Mouse (Mus musculus) intestine, postnatal 0 days (tissue): Measurements from ENCODE around the gene Omp. TPM values are rescaled to one million over a fixed set of nuclear protein-coding genes. Genes with fewer than 3 reads are reported as not detected.
"Not testable (repeated sequence)": the region's sequence is repeated elsewhere in the genome, so short reads cannot be mapped to it uniquely, and the experiment has no call there.

Experiments
- ATAC-seq: fragments of 200-750 bp; cut with Nextera tagmentation; 2 replicates; pipeline ENCODE4 v1.8.0; 2017; ENCODE audit warnings: mild to moderate bottlenecking, moderate TSS enrichment, moderate library complexity
- H3K27ac ChIP-seq: fragments of 300-500 bp; sonication (generic); 2 replicates; pipeline ENCODE4 v1.5.1; 2014; ENCODE audit warnings: mild to moderate bottlenecking, low read depth, low read length, moderate library complexity
- H3K27me3 ChIP-seq: fragments of 300-500 bp; sonication (generic); replicated peaks from 2 replicates; pipeline ENCODE4 v1.6.1; 2014; ENCODE audit warnings: low read length, mixed read lengths; ENCODE audit not compliant: control insufficient read depth, insufficient read depth
- H3K36me3 ChIP-seq: fragments of 300-500 bp; sonication (generic); 2 replicates; pipeline ENCODE4 v1.6.1; 2014; ENCODE audit warnings: mild to moderate bottlenecking, moderate library complexity; ENCODE audit not compliant: control insufficient read depth, insufficient read depth
- H3K4me1 ChIP-seq: fragments of 300-500 bp; sonication (generic); replicated peaks from 2 replicates; pipeline ENCODE4 v1.6.1; 2014; ENCODE audit warnings: antibody characterized with exemption, low read length, mixed read lengths; ENCODE audit not compliant: control insufficient read depth, insufficient read depth
- H3K4me2 ChIP-seq: fragments of 300-500 bp; sonication (generic); replicated peaks from 2 replicates; pipeline ENCODE4 v1.6.1; 2014; ENCODE audit warnings: low read depth, mild to moderate bottlenecking, moderate library complexity
- H3K4me3 ChIP-seq: fragments of 300-500 bp; sonication (generic); 2 replicates; pipeline ENCODE4 v1.5.1; 2014; ENCODE audit warnings: low read depth, low read length
- H3K9ac ChIP-seq: fragments of 300-500 bp; sonication (generic); 2 replicates; pipeline ENCODE4 v1.6.1; 2014; ENCODE audit warnings: mild to moderate bottlenecking, low read depth, low read length
- H3K9me3 ChIP-seq: fragments of 300-500 bp; sonication (generic); 2 replicates; pipeline ENCODE4 v1.6.1; 2016; ENCODE audit warnings: mixed run types; ENCODE audit not compliant: control insufficient read depth
- CTCF ChIP-seq: sonication (generic); IDR thresholded peaks from 2 replicates; pipeline ENCODE4 v1.5.1; 2016; ENCODE audit warnings: low read depth, mild to moderate bottlenecking, control low read depth, antibody characterized with exemption, moderate library complexity
- WGBS: fragments of 180-500 bp; shearing (Covaris S2); extraction: QIAGEN DNeasy Blood & Tissue Kit; methylation state at CpG from one replicate; pipeline ENCODE4 v1.1.7; 2014; 5-methylcytosine and 5-hydroxymethylcytosine counted together
- polyA plus RNA-seq: library from polyadenylated mRNA; unstranded; fragments of >200 nt; fragmentation: Nextera tagmentation; extraction: Ambion mirVana; gene quantifications from 2 replicates; pipeline ENCODE4 v1.2.1, GENCODE M21; 2015

The Omp gene
- polyA plus RNA-seq, 1 experiment from 2014 or later, result 0.10 TPM

- H3K4me3 ChIP-seq, result no peak overlapping the region
- H3K27me3 ChIP-seq, result peaks cover 14% of the 10 kb centered on the region; the same call in 1 of the 2 replicates
- H3K4me1 ChIP-seq, result peaks cover 4% of the 10 kb centered on the region; the same call in 1 of the 2 replicates
- no peak overlapping the region for H3K27ac ChIP-seq
- no peak overlapping the region for H3K4me2 ChIP-seq
- H3K9ac ChIP-seq, result no peak overlapping the region
- H3K9me3 ChIP-seq, result no peaks in the 10 kb centered on the region
- no peaks in the 10 kb centered on the region for H3K36me3 ChIP-seq
- TF ChIP-seq CTCF, result no peak
- 83% methylated on average over 2 of the region's 2 CpGs for WGBS
- no peak for ATAC-seq
Observed at GRCm38 (mm10) chr7:98188680-98189079, 43.4 kb upstream of the Omp start.

DNA sequence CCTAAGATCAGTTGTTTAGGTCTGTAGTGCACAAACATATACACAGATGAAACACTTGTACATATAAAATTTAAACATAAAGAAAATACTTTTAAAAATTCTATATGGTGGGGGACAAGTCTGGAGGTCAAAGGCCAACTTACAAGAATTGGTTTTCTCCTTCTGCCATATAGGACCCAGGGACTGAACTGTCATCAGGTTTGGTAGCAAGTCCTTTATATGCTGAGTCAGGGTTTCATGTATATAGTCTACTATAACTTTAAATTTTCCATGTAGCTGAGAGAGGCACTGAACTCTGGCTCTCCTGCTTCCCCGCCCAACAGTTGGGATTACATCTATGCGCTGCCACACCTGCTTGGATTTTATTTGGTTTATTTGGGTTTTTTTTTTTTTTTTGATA is 42.9 kb upstream of the Omp start:
- peaks cover 10% of the 10 kb centered on the region; the same call in 1 of the 2 replicates for H3K27me3 ChIP-seq
- H3K4me1 ChIP-seq, result no peaks in the 10 kb centered on the region
- WGBS, result 83% methylated on average over 2 of the region's 2 CpGs
- TF ChIP-seq CTCF, result no peak
- no peaks in the 10 kb centered on the region for H3K36me3 ChIP-seq
- H3K27ac ChIP-seq, result no peak overlapping the region
- no peak overlapping the region for H3K9ac ChIP-seq
- H3K4me3 ChIP-seq, result no peak overlapping the region
- no peak for ATAC-seq
- H3K4me2 ChIP-seq, result no peak overlapping the region
- no peaks in the 10 kb centered on the region for H3K9me3 ChIP-seq

DNA sequence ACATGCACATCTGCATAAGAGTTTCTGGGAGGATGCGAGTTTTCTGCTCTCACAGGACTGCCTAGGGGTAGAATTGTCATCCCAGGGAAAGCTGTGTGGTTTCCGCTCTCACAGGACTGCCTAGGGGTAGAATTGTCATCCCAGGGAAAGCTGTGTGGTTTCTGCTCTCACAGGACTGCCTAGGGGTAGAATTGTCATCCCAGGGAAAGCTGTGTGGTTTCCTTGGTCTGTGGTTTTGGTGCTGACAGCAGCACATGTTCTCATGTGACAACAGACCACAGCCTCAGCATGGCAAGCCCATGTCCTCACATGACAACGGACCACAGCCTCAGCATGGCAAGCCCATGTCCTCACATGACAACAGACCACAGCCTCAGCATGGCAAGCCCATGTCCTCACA is 42.0 kb upstream of the Omp start:
- WGBS, result 89% methylated on average over 3 of the region's 3 CpGs
- H3K36me3 ChIP-seq, H3K27ac ChIP-seq, H3K4me3 ChIP-seq, H3K9me3 ChIP-seq, H3K4me2 ChIP-seq, H3K27me3 ChIP-seq, ATAC-seq, H3K9ac ChIP-seq, H3K4me1 ChIP-seq: not testable (repeated sequence)

- no peak overlapping the region for H3K27ac ChIP-seq
- 68% methylated on average over 8 of the region's 8 CpGs for WGBS
- no peak for TF ChIP-seq CTCF
- H3K4me3 ChIP-seq, result no peak overlapping the region
- H3K36me3 ChIP-seq, result no peaks in the 10 kb centered on the region
- no peaks in the 10 kb centered on the region for H3K27me3 ChIP-seq
- H3K9me3 ChIP-seq, result no peaks in the 10 kb centered on the region
- ATAC-seq, result no peak
- H3K9ac ChIP-seq, result no peak overlapping the region
- H3K4me1 ChIP-seq, result no peaks in the 10 kb centered on the region
- H3K4me2 ChIP-seq, result no peak overlapping the region
Observed at GRCm38 (mm10) chr7:98186637-98187036, 41.3 kb upstream of the Omp start.

DNA sequence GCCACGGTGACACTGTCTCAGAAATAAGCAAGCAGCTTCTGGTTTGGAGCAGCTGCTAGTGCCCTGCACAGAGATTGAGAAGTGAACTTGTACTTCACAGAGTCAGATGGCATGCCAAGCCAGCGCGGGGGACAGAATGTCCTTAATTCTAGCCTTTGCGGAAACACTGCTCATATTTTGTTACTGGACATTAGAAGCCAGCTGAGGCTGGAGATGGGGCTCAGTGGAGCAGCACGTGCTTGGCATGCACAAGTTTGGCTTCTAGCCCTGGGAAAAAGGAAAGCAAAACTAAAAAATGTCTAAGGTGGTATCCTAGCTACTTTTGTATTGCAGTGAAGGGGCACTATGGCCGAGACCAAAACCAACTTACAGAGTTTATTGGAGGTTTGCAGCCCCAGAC is 40.0 kb upstream of the Omp start:
- Histone ChIP-seq H3K4me2 (no peak overlapping the region), H3K4me1 (no peaks in the 10 kb centered on the region), H3K9me3 (no peaks in the 10 kb centered on the region), H3K4me3 (no peak overlapping the region), H3K27ac (no peak overlapping the region), H3K27me3 (no peaks in the 10 kb centered on the region), H3K9ac (no peak overlapping the region), H3K36me3 (no peaks in the 10 kb centered on the region)
- TF ChIP-seq CTCF, result no peak
- WGBS, result 83% methylated on average over 6 of the region's 6 CpGs
- ATAC-seq, result no peak

DNA sequence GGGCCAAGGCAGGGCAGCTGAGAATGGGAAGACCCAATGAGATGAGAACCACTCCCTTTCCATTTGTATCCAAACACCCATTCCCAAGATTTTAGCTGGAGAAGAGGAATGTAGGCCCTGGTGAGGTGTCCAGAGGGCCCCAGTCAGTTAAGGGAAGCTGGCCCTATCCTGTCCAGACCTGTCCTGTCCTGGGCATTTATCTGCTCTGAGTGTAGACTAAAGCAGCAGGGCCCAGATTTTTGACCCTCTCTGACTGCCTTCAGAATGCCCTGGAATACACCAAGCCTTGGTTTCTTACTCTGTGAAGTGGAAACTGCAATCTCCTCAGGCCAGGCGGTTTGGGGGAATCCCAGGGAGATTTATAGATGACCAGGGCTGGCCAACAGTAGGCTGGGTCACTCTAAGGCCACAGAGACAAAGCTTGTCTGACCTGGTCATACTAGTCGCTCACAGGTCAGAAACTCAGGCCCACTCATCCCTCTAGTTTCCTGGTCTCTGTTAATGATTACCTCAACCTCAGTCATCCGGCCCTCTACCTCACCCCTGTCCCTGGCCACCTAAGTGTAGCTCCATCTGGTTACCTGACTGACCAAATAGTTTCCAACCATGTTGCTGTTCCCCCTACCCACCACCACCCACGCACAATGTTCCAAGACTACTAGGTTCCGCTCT is 33.4 kb upstream of the Omp start:
- no peaks in the 10 kb centered on the region for H3K9me3 ChIP-seq
- peaks cover 7% of the 10 kb centered on the region; the same call in 1 of the 2 replicates for H3K4me1 ChIP-seq
- peak overlapping the region; percentile 81 for H3K4me2 ChIP-seq
- peak overlapping the region; percentile 81 for H3K4me3 ChIP-seq
- no peak for TF ChIP-seq CTCF
- peak; percentile 42 for ATAC-seq
- H3K9ac ChIP-seq, result 0 out of 2 replicates have a peak overlapping the region, but pooled peaks have one; percentile 59
- peak overlapping the region; percentile 75 for H3K27ac ChIP-seq
- H3K36me3 ChIP-seq, result no peaks in the 10 kb centered on the region
- H3K27me3 ChIP-seq, result no peaks in the 10 kb centered on the region
- 58% methylated on average over 5 of the region's 5 CpGs for WGBS
